Comparison of ENCODE assay signal across 24 mouse cellular contexts in the genomic region with DNA sequence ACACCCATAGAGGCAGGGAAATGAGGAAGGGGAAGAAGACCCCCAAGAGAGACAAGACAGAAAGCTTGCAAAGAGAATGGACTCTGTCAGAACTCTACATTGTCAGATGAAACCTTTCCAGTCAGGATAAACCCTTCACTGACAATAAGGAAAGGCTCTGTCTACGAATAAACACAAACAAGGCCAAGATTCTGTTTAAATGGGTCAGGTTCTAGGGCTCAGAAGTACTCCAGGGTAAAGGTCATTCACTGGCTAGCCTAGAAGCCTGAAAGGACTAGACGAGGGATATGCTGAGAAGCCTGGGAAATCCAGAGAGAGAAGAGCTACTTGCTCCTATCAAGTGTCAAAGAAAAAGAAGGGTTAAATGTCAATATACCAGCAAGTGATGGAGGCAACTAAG.
"Had no signal": no experiment of that assay in that cellular context is flagged by ENCODE, and none has a peak within 500 bp of the region (broad histone marks: within the 10 kb centered on the region; RNA-seq: fewer than 3 reads in every experiment).

No protein-coding gene starts in this region.

- H3K27me3 ChIP-seq: heart, embryonic 12.5 days; hindbrain, embryonic 12.5 days; limb, embryonic 13.5 days; limb, embryonic 15.5 days; liver, embryonic 12.5 days had no signal

- H3K27ac ChIP-seq: gastrocnemius, adult 2 months; heart, embryonic 10.5 days; hindbrain, embryonic 10.5 days; hindbrain, embryonic 12.5 days; hindbrain, embryonic 14.5 days; limb, embryonic 13.5 days; limb, embryonic 15.5 days; liver, embryonic 12.5 days; liver, embryonic 14.5 days had no signal

- H3K9ac ChIP-seq: heart, embryonic 12.5 days; hindbrain, embryonic 12.5 days; hindbrain, embryonic 14.5 days; limb, embryonic 13.5 days; limb, embryonic 15.5 days; liver, embryonic 12.5 days; liver, embryonic 14.5 days had no signal

- H3K4me3 ChIP-seq: gastrocnemius, adult 2 months; heart, embryonic 10.5 days; heart, embryonic 12.5 days; hindbrain, embryonic 10.5 days; hindbrain, embryonic 12.5 days; limb, embryonic 13.5 days; limb, embryonic 15.5 days; liver, embryonic 12.5 days had no signal

- H3K9me3 ChIP-seq: heart, embryonic 10.5 days; heart, embryonic 12.5 days; hindbrain, embryonic 10.5 days; hindbrain, embryonic 12.5 days; limb, embryonic 13.5 days; limb, embryonic 15.5 days; liver, embryonic 12.5 days had no signal

- H3K4me2 ChIP-seq: heart, embryonic 12.5 days; hindbrain, embryonic 12.5 days; hindbrain, embryonic 14.5 days; limb, embryonic 13.5 days; limb, embryonic 15.5 days; liver, embryonic 12.5 days had no signal

- ATAC-seq: forebrain, embryonic 16.5 days; hindbrain, embryonic 16.5 days; inflammation-experienced regulatory T-cells, adult 6 months; intestine, embryonic 16.5 days; liver, embryonic 12.5 days had no signal

- DNase-seq: gastrocnemius, adult 2 months; gastrocnemius, postnatal 10 days; gastrocnemius, postnatal 25 days; heart, adult 18-20 months; heart, postnatal 10 days; heart, postnatal 4 days; kidney, postnatal 10 days; kidney, postnatal 25 days; layer of hippocampus, adult 9-11 months; layer of hippocampus, postnatal 36 days; left cerebral cortex, postnatal 4 days had no signal

- H3K36me3 ChIP-seq: heart, embryonic 10.5 days; heart, embryonic 12.5 days; hindbrain, embryonic 10.5 days; hindbrain, embryonic 12.5 days; limb, embryonic 13.5 days; limb, embryonic 15.5 days; liver, embryonic 12.5 days had no signal

- H3K4me1 ChIP-seq: heart, embryonic 10.5 days; heart, embryonic 12.5 days; hindbrain, embryonic 10.5 days; liver, embryonic 12.5 days had no signal
